Mouse (Mus musculus) lung, embryonic 15.5 days (tissue): ENCODE measurements around the gene Kdelr1. TPM values are rescaled to one million over a fixed set of nuclear protein-coding genes. Genes with fewer than 3 reads are reported as not detected.

Experiments used
- ATAC-seq: fragments of 200-750 bp; cut with Nextera tagmentation; 2 replicates; pipeline ENCODE4 v1.8.0; 2017; ENCODE audit warnings: moderate number of reproducible peaks, borderline replicate concordance; ENCODE audit not compliant: low FRiP score, low TSS enrichment; ENCODE audit errors: extremely low read depth
- H3K27ac ChIP-seq: fragments of 300-500 bp; sonication (generic); 2 replicates; pipeline ENCODE4 v1.5.1; 2015; ENCODE audit warnings: moderate library complexity, mild to moderate bottlenecking, inconsistent platforms
- H3K27me3 ChIP-seq: fragments of 300-500 bp; sonication (generic); 2 replicates; pipeline ENCODE4 v1.6.1; 2015; ENCODE audit warnings: inconsistent platforms
- H3K36me3 ChIP-seq: fragments of 300-500 bp; sonication (generic); 2 replicates; pipeline ENCODE4 v1.6.1; 2015; ENCODE audit warnings: inconsistent platforms
- H3K4me1 ChIP-seq: fragments of 300-500 bp; sonication (generic); 2 replicates; pipeline ENCODE4 v1.6.1; 2015; ENCODE audit warnings: inconsistent platforms
- H3K4me2 ChIP-seq: fragments of 300-500 bp; sonication (generic); 2 replicates; pipeline ENCODE4 v1.6.1; 2015; ENCODE audit warnings: inconsistent platforms, mild to moderate bottlenecking, moderate library complexity
- H3K4me3 ChIP-seq: fragments of 300-500 bp; sonication (generic); 2 replicates; pipeline ENCODE4 v1.5.1; 2015; ENCODE audit warnings: mild to moderate bottlenecking, inconsistent platforms
- H3K9ac ChIP-seq: fragments of 300-500 bp; sonication (generic); 2 replicates; pipeline ENCODE4 v1.6.1; 2015; ENCODE audit warnings: inconsistent platforms
- H3K9me3 ChIP-seq: fragments of 300-500 bp; sonication (generic); 2 replicates; pipeline ENCODE4 v1.6.1; 2016; ENCODE audit warnings: inconsistent platforms
- WGBS: fragments of 180-500 bp; shearing (Covaris S2); methylation state at CpG from one replicate; pipeline ENCODE4 v1.1.7; 2015; 5-methylcytosine and 5-hydroxymethylcytosine counted together
- polyA plus RNA-seq: library from polyadenylated mRNA; unstranded; fragments of >200 nt; fragmentation: Nextera tagmentation; extraction: Ambion mirVana; gene quantifications from 2 replicates; pipeline ENCODE4 v1.2.1, GENCODE M21; 2015

Gene Kdelr1
- polyA plus RNA-seq, 1 experiment from 2014 or later, result 67.4 TPM

GRCm38 (mm10) chr7:45919761-45920160 is 47.2 kb downstream of the Kdelr1 start:
- H3K9me3 ChIP-seq, result no peaks in the 10 kb centered on the region
- H3K4me2 ChIP-seq, result peak overlapping the region; percentile 65
- H3K36me3 ChIP-seq, result 0 out of 2 replicates have a peak, but pooled peaks cover 3% of the 10 kb centered on the region
- H3K27me3 ChIP-seq, result no peaks in the 10 kb centered on the region
- H3K4me3 ChIP-seq, result peak overlapping the region; percentile 48
- 67% methylated on average over 4 of the region's 4 CpGs for WGBS
- H3K27ac ChIP-seq, result 0 out of 2 replicates have a peak overlapping the region, but pooled peaks have one; percentile 96
- peak overlapping the region; percentile 58 for H3K9ac ChIP-seq
- peaks cover 66% of the 10 kb centered on the region for H3K4me1 ChIP-seq
- no peak for ATAC-seq

- 0 out of 2 replicates have a peak, but pooled peaks cover 3% of the 10 kb centered on the region for H3K36me3 ChIP-seq
- H3K9ac ChIP-seq, result peak overlapping the region; percentile 58
- H3K4me3 ChIP-seq, result peak overlapping the region; percentile 48
- H3K4me1 ChIP-seq, result peaks cover 66% of the 10 kb centered on the region
- WGBS, result 19% methylated on average over 9 of the region's 9 CpGs
- H3K27me3 ChIP-seq, result no peaks in the 10 kb centered on the region
- ATAC-seq, result no peak
- H3K4me2 ChIP-seq, result peak overlapping the region; percentile 65
- H3K27ac ChIP-seq, result peak overlapping the region; percentile 96
- no peaks in the 10 kb centered on the region for H3K9me3 ChIP-seq
These were observed 48.1 kb downstream of the Kdelr1 start for GRCm38 (mm10) chr7:45920583-45921241.

GRCm38 (mm10) chr7:45921242-45921621 is 48.7 kb downstream of the Kdelr1 start, which contains the start of gene Emp3:
Gene Emp3, minus strand, starts transcription at chr7:45921404.
- Histone ChIP-seq H3K36me3 (0 out of 2 replicates have a peak, but pooled peaks cover 3% of the 10 kb centered on the region), H3K9ac (peak within 1 kb of the TSS; percentile 58), H3K4me2 (peak within 1 kb of the TSS; percentile 65), H3K27ac (peak within 1 kb of the TSS; percentile 96), H3K4me3 (peak within 1 kb of the TSS; percentile 48), H3K4me1 (peaks cover 61% of the 10 kb centered on the region), H3K27me3 (no peaks in the 10 kb centered on the region), H3K9me3 (no peaks in the 10 kb centered on the region)
- WGBS, result 9% methylated on average over 9 of the region's 9 CpGs
- ATAC-seq, result no peak

GRCm38 (mm10) chr7:45921950-45922600 is 49.5 kb downstream of the Kdelr1 start:
- no peak for ATAC-seq
- Histone ChIP-seq H3K27ac (peak overlapping the region; percentile 96), H3K4me2 (peak overlapping the region; percentile 65), H3K4me1 (peaks cover 54% of the 10 kb centered on the region), H3K36me3 (0 out of 2 replicates have a peak, but pooled peaks cover 3% of the 10 kb centered on the region), H3K4me3 (no peak overlapping the region), H3K9me3 (no peaks in the 10 kb centered on the region), H3K9ac (no peak overlapping the region), H3K27me3 (no peaks in the 10 kb centered on the region)
- 75% methylated on average over 12 of the region's 12 CpGs for WGBS

GRCm38 (mm10) chr7:45922928-45923761 is 50.6 kb downstream of the Kdelr1 start:
- H3K9me3 ChIP-seq, result no peaks in the 10 kb centered on the region
- H3K9ac ChIP-seq, result peak overlapping the region; percentile 25; the same call in 1 of the 2 replicates
- peak overlapping the region; percentile 96 for H3K27ac ChIP-seq
- H3K4me3 ChIP-seq, result peak overlapping the region; percentile 46
- under 1% methylated on average over 37 of the region's 37 CpGs for WGBS
- ATAC-seq, result peak; percentile 91
- peak overlapping the region; percentile 65 for H3K4me2 ChIP-seq
- H3K27me3 ChIP-seq, result peaks cover 3% of the 10 kb centered on the region; the same call in 1 of the 2 replicates
- H3K36me3 ChIP-seq, result 0 out of 2 replicates have a peak, but pooled peaks cover 3% of the 10 kb centered on the region
- peaks cover 44% of the 10 kb centered on the region for H3K4me1 ChIP-seq

- 9% methylated on average over 24 of the region's 24 CpGs for WGBS
- H3K4me1 ChIP-seq, result peaks cover 42% of the 10 kb centered on the region
- peak; percentile 64 for ATAC-seq
These were observed 51.3 kb downstream of the Kdelr1 start, which contains the start of gene Ccdc114 for GRCm38 (mm10) chr7:45923762-45924428. Gene Ccdc114, plus strand, starts transcription at chr7:45924072.

GRCm38 (mm10) chr7:45924429-45924816 is 51.9 kb downstream of the Kdelr1 start:
- H3K4me3 ChIP-seq, result peak overlapping the region; percentile 46
- no peaks in the 10 kb centered on the region for H3K9me3 ChIP-seq
- H3K9ac ChIP-seq, result peak overlapping the region; percentile 21; the same call in 1 of the 2 replicates
- peaks cover 11% of the 10 kb centered on the region; the same call in 1 of the 2 replicates for H3K27me3 ChIP-seq
- peak overlapping the region; percentile 96; the same call in 1 of the 2 replicates for H3K27ac ChIP-seq
- 22% methylated on average over 14 of the region's 14 CpGs for WGBS
- peaks cover 37% of the 10 kb centered on the region for H3K4me1 ChIP-seq
- no peak for ATAC-seq
- no peaks in the 10 kb centered on the region for H3K36me3 ChIP-seq
- peak overlapping the region; percentile 65 for H3K4me2 ChIP-seq

More at GRCm38 (mm10) chr7:45923762-45924428, 51.3 kb downstream of the Kdelr1 start, which contains the start of gene Ccdc114:
- Histone ChIP-seq H3K9me3 (no peaks in the 10 kb centered on the region), H3K27me3 (peaks cover 6% of the 10 kb centered on the region; the same call in 1 of the 2 replicates), H3K9ac (peak within 1 kb of the TSS; percentile 25; the same call in 1 of the 2 replicates), H3K36me3 (0 out of 2 replicates have a peak, but pooled peaks cover 2% of the 10 kb centered on the region), H3K27ac (peak within 1 kb of the TSS; percentile 96), H3K4me2 (peak within 1 kb of the TSS; percentile 65), H3K4me3 (peak within 1 kb of the TSS; percentile 46)

GRCm38 (mm10) chr7:45928626-45929295 is 56.2 kb downstream of the Kdelr1 start:
- no peak for ATAC-seq
- Histone ChIP-seq H3K4me3 (no peak overlapping the region), H3K27ac (no peak overlapping the region), H3K9me3 (no peaks in the 10 kb centered on the region), H3K9ac (no peak overlapping the region), H3K4me1 (peaks cover 9% of the 10 kb centered on the region), H3K4me2 (no peak overlapping the region), H3K27me3 (peaks cover 12% of the 10 kb centered on the region; the same call in 1 of the 2 replicates), H3K36me3 (no peaks in the 10 kb centered on the region)
- WGBS, result 16% methylated on average over 19 of the region's 23 CpGs

- H3K4me1 ChIP-seq, result no peaks in the 10 kb centered on the region
- H3K27ac ChIP-seq, result no peak overlapping the region
- ATAC-seq, result no peak
- WGBS, result 91% methylated on average over 1 of the region's 1 CpGs
- no peaks in the 10 kb centered on the region for H3K36me3 ChIP-seq
- H3K4me2 ChIP-seq, result no peak overlapping the region
- peaks cover 12% of the 10 kb centered on the region; the same call in 1 of the 2 replicates for H3K27me3 ChIP-seq
- H3K4me3 ChIP-seq, result no peak overlapping the region
- no peak overlapping the region for H3K9ac ChIP-seq
- no peaks in the 10 kb centered on the region for H3K9me3 ChIP-seq
These were observed 57.1 kb downstream of the Kdelr1 start for GRCm38 (mm10) chr7:45929688-45930087.
